Mouse (Mus musculus) liver, adult 10 weeks (tissue): ENCODE measurements around the gene Cyb561a3. TPM values are rescaled to one million over a fixed set of nuclear protein-coding genes. Genes with fewer than 3 reads are reported as not detected.

Experiments used
- polyA plus RNA-seq: library from polyadenylated mRNA; stranded (reverse); fragments of 350-450 nt; fragmentation: Illumina TruSeq; extraction: RNeasy Lipid Tissue Mini Kit (QIAGEN cat#74804); gene quantifications from one replicate; pipeline ENCODE4 v1.2.3, GENCODE M21; 2014; ENCODE audit warnings: low read depth, low replicate concordance

Cyb561a3 gene
- 3.5 TPM for polyA plus RNA-seq

DNA sequence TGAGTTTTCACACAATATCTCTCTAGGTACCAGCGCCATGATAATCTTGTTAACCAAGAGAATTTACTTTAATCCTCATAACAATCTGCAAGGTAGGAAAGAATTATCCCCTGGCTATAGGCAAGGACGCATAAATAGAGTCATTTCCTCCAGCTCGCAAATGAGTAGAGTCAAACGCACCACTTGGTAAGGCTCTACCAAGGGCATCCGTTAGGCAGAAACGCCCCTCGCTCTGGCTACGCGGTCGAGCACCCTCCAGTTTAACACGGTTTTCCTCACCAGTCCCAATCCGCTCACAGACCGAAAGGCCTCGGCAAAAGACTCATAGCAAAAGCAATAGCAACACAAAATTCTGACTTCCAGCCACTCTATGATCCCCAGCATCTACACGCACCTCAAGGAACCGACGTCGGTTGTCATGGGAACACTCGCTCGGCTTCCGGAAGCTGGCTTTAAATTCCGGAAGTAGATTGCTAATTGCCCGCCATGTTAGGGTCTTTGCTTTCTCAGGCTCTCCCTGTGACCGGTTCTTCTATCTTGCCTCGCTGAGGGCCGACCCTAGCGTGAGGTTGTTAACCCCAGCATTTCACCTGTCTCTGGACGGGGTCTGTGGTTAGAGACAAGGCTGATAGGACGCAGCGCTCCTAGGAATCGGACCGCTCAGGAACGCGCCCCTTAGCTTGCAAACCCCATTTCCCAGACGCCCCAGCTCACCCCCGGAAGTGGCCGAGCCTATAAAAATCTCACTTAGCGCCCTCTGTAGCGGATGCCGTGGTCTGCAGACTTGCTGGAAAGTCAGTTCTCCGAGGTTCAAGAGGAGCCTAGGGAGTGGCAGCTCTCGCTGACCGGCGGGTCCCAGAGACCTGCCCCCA is at the start of gene Cyb561a3, which contains the start of gene Tmem138:
Gene Cyb561a3, plus strand, starts transcription at position 483 of the 872 bp plus-strand sequence.
Gene Tmem138, minus strand, starts transcription at position 673 of the 872 bp plus-strand sequence.

DNA sequence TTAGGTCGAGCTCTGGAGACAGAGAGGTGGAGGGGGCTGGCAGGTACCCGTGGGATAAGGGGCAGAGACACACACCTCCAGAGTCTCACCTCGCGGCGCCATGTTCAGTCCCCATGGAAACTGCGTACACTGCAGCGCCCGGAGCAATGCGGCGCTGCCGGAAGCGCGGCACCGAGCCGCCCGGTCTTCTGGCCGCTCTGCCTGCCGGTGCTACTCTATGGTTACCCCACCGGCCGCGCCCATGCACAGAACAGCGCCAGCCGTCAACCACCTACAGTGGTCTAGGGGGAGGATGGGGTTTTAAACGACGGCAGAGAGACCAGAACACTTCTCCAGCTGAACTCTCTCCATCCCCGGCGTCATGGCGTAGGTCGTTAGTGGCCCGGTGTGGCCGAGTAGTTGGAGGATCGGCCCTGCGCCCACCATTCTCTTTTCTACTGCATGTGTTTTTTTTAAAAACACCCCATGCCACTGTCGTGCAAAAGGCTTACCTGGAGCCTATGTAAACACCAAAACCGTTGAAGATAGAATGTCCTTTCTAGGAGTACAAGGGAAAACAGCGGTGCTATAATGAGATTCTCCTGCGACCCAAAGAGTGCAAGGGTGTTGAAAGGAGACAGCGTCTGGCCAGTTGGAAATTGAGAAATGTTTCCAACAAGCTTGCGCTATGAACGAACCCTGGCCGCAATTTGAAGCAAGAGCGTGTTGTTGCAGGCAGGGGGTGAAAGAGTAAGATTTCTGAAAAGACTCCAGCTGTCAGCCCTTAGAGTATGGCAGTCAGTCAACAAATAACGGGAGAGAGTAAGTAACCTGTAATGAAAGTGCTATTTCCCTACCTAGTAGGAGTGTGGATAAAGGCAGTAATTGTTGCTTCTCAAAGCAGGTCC is 21.1 kb upstream of the Cyb561a3 start, which contains the start of gene Tmem216:
Gene Tmem216, minus strand, starts transcription at position 615 of the 887 bp plus-strand sequence.

DNA sequence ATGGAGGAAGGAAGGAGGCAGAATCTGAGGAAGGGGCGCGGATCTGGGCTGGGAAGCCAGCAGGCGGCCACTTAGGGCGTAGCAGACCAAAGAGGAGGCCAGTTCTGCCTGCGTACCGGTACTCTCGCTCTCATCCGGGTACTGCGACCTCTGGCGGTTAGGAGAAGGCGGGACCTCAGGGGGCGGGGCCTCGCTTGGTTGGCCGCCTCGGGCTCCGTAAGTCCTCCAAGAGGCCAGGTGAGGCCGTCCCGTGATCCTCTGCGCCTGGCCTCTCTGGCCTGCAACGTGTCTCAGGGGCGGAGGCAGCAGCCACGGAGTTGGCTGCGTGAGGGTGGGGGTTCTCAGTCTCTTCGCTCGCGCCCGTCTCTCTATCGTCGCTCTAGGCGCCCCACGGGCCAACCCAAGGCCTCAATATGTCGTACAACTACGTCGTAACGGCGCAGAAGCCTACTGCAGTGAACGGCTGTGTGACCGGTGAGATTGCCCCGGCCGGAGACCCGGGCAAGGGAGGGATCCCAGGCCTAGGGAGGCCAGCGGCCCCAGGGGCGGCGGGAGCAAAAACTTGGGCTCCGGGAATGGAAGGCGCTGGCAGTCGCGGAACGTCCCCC is 28.4 kb downstream of the Cyb561a3 start, which contains the start of the genes Ddb1 and Tkfc:
Gene Ddb1, plus strand, starts transcription at position 35 of the 608 bp plus-strand sequence.
Gene Tkfc, minus strand, starts transcription at position 362 of the 608 bp plus-strand sequence.

DNA sequence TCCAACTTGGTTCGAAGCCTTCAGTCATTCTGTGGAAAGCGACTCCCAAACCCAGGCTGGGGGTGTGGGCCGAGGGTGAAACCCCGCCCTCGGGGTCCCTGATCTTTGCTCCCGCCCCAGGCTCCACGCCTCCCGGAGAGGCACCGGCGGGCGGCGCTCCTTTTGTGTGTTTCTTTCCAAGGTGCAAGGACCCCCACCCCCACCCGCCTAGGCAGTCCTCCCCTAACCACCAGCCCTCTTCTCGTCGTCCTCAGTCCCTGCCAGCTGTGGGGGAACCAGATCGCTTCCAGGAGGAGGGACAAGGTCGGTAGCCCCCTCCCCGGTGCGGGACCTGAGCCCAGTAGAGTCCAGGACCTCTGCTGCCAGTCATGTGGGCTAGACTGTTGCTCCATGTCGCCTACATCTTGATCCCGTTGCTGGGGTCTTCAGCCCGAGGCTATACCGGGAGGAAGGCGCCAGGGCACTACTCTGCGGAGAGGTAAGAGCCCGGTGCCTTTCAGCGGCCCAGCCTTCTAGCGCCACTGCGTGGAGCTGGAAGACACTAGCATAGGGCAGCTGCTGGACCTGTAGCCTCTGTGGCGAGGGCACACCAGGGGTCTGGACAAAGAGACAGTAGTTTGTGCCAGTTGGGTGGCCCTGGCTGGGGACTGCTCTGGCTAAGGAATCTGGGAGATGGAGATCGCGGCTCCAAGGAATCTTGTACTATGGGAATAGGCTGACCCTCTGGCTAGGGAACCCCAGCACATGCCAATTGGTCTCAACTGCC is 57.3 kb downstream of the Cyb561a3 start, which contains the start of gene Vwce:
Gene Vwce, plus strand, starts transcription at position 108 of the 766 bp plus-strand sequence.

Other genes with a start within 250 kb of the Cyb561a3 start
- 0.29 TPM for gene Syt7, start 188.1 kb upstream of the Cyb561a3 start, polyA plus RNA-seq
- gene Lrrc10b, start 119.7 kb upstream of the Cyb561a3 start, polyA plus RNA-seq: not detected
- not detected for gene Ppp1r32, start 94.2 kb upstream of the Cyb561a3 start, polyA plus RNA-seq
- gene Cpsf7, start 51.9 kb upstream of the Cyb561a3 start, polyA plus RNA-seq: 28.6 TPM
- gene Sdhaf2, start 51.0 kb upstream of the Cyb561a3 start, polyA plus RNA-seq: 49.8 TPM
- gene Tmem216, start 20.9 kb upstream of the Cyb561a3 start, polyA plus RNA-seq: 3.0 TPM
- gene Tmem138, start 190 bp downstream of the Cyb561a3 start, polyA plus RNA-seq: 2.8 TPM
- 37.0 TPM for gene Ddb1, start 28.2 kb downstream of the Cyb561a3 start, polyA plus RNA-seq
- 18.9 TPM for gene Tkfc, start 28.5 kb downstream of the Cyb561a3 start, polyA plus RNA-seq
- 4.2 TPM for gene Vwce, start 57.0 kb downstream of the Cyb561a3 start, polyA plus RNA-seq
- gene Pga5, start 100.9 kb downstream of the Cyb561a3 start, polyA plus RNA-seq: not detected
- 1.7 TPM for gene Vps37c, start 111.6 kb downstream of the Cyb561a3 start, polyA plus RNA-seq
- gene Cd5, start 161.8 kb downstream of the Cyb561a3 start, polyA plus RNA-seq: not detected